Mouse (Mus musculus) spleen, adult 2 months (tissue): ENCODE results near the gene Rps6kl1. TPM values are rescaled to one million over a fixed set of nuclear protein-coding genes. Genes with fewer than 3 reads are reported as not detected.

Experiments
- DNase-seq, 2 experiments: peaks; one replicate each; pipeline versions ENCODE4 v3.0.0 to v3.0.0-alpha.2; 2012 to 2021; ENCODE audit warnings: low spot score in 2 of 2, low read depth in 1 of 2
- H3K27ac ChIP-seq: fragments of 200-500 bp; 2 replicates; pipeline ENCODE4 v1.5.1; 2012; ENCODE audit warnings: low read length, inconsistent platforms; ENCODE audit not compliant: insufficient read depth
- H3K27me3 ChIP-seq: fragments of 200-500 bp; 2 replicates; pipeline ENCODE4 v1.6.1; 2012; ENCODE audit warnings: mild to moderate bottlenecking, moderate library complexity, low read length, inconsistent platforms; ENCODE audit not compliant: control insufficient read depth, insufficient read depth
- H3K36me3 ChIP-seq: fragments of 200-500 bp; 2 replicates; pipeline ENCODE4 v1.6.1; 2012; ENCODE audit warnings: mild to moderate bottlenecking, low read length, inconsistent platforms; ENCODE audit not compliant: control insufficient read depth, insufficient read depth
- H3K4me1 ChIP-seq: fragments of 200-500 bp; 2 replicates; pipeline ENCODE4 v1.6.1; 2011; ENCODE audit warnings: inconsistent platforms; ENCODE audit not compliant: control insufficient read depth, insufficient read depth, insufficient read length
- H3K4me3 ChIP-seq: fragments of 200-500 bp; 2 replicates; pipeline ENCODE4 v1.5.1; 2011; ENCODE audit warnings: mild to moderate bottlenecking, inconsistent platforms; ENCODE audit not compliant: insufficient read depth, insufficient read length; ENCODE audit errors: extremely low read depth
- CTCF ChIP-seq: fragments of 200-500 bp; IDR thresholded peaks from 2 replicates; pipeline ENCODE4 v1.5.1; 2011; ENCODE audit warnings: mild to moderate bottlenecking, inconsistent platforms; ENCODE audit not compliant: insufficient read depth, insufficient read length, insufficient replicate concordance; ENCODE audit errors: extremely low read depth
- POLR2A ChIP-seq: fragments of 200-500 bp; IDR thresholded peaks from 2 replicates; pipeline ENCODE4 v1.6.1; 2011; ENCODE audit warnings: low read depth, low read length, inconsistent platforms
- WGBS: fragments of 180-500 bp; shearing (Covaris S2); methylation state at CpG from one replicate; pipeline ENCODE4 v1.1.7; 2018; 5-methylcytosine and 5-hydroxymethylcytosine counted together
- polyA plus RNA-seq: library from polyadenylated mRNA; depleted of rRNA; stranded (reverse); fragments of >200 nt; gene quantifications from 2 replicates; pipeline ENCODE4 v1.2.3, GENCODE M21; 2012

Gene Rps6kl1
- polyA plus RNA-seq, 1 experiment = 0.53 TPM

GRCm38 (mm10) chr12:85169117-85169858 lies 18.2 kb upstream of the Rps6kl1 start:
- Histone ChIP-seq H3K36me3 (no peaks in the 10 kb centered on the region), H3K27me3 (no peaks in the 10 kb centered on the region), H3K27ac (no peak overlapping the region), H3K4me1 (no peaks in the 10 kb centered on the region), H3K4me3 (peak overlapping the region; percentile 22; the same call in 1 of the 2 replicates)
- 22% methylated on average over 27 of the region's 27 CpGs for WGBS
- DNase-seq = peak; percentile 45 to 79
- TF ChIP-seq CTCF = peak; percentile 95
- no peak for TF ChIP-seq POLR2A

- no peaks in the 10 kb centered on the region for H3K4me1 ChIP-seq
- H3K27me3 ChIP-seq = no peaks in the 10 kb centered on the region
- WGBS = 92% methylated on average over 9 of the region's 9 CpGs
- DNase-seq = no peak
- no peak for TF ChIP-seq POLR2A
- TF ChIP-seq CTCF = no peak
- H3K4me3 ChIP-seq = no peak overlapping the region
- no peaks in the 10 kb centered on the region for H3K36me3 ChIP-seq
- no peak overlapping the region for H3K27ac ChIP-seq
Observed at GRCm38 (mm10) chr12:85166631-85167030, 15.6 kb upstream of the Rps6kl1 start.

GRCm38 (mm10) chr12:85164996-85165395 lies 13.9 kb upstream of the Rps6kl1 start:
- Histone ChIP-seq H3K4me3 (no peak overlapping the region), H3K27me3 (no peaks in the 10 kb centered on the region), H3K36me3 (no peaks in the 10 kb centered on the region), H3K27ac (no peak overlapping the region), H3K4me1 (no peaks in the 10 kb centered on the region)
- TF ChIP-seq POLR2A = no peak
- no peak for TF ChIP-seq CTCF
- DNase-seq = no peak
- WGBS = 53% methylated on average over 5 of the region's 5 CpGs

- TF ChIP-seq POLR2A (no peak), CTCF (no peak)
- H3K36me3 ChIP-seq = no peaks in the 10 kb centered on the region
- DNase-seq = no peak
- H3K4me3 ChIP-seq = no peak overlapping the region
- H3K4me1 ChIP-seq = no peaks in the 10 kb centered on the region
- no peaks in the 10 kb centered on the region for H3K27me3 ChIP-seq
- no peak overlapping the region for H3K27ac ChIP-seq
- 70% methylated on average over 5 of the region's 5 CpGs for WGBS
Observed at GRCm38 (mm10) chr12:85159592-85159991, 8.5 kb upstream of the Rps6kl1 start.

- no peaks in the 10 kb centered on the region for H3K36me3 ChIP-seq
- no peak overlapping the region for H3K27ac ChIP-seq
- H3K4me3 ChIP-seq = no peak overlapping the region
- 84% methylated on average over 8 of the region's 8 CpGs for WGBS
- no peak for DNase-seq
- H3K4me1 ChIP-seq = no peaks in the 10 kb centered on the region
- no peaks in the 10 kb centered on the region for H3K27me3 ChIP-seq
- no peak for TF ChIP-seq POLR2A
- no peak for TF ChIP-seq CTCF
Observed at GRCm38 (mm10) chr12:85158801-85159200, 7.7 kb upstream of the Rps6kl1 start.

- 92% methylated on average over 14 of the region's 14 CpGs for WGBS
- no peak for DNase-seq
- TF ChIP-seq POLR2A = no peak
- no peak for TF ChIP-seq CTCF
- no peaks in the 10 kb centered on the region for H3K36me3 ChIP-seq
- H3K4me1 ChIP-seq = no peaks in the 10 kb centered on the region
- no peak overlapping the region for H3K4me3 ChIP-seq
- H3K27ac ChIP-seq = no peak overlapping the region
- no peaks in the 10 kb centered on the region for H3K27me3 ChIP-seq
Observed at GRCm38 (mm10) chr12:85157797-85158460, 6.9 kb upstream of the Rps6kl1 start.

- no peak for TF ChIP-seq CTCF
- no peak for TF ChIP-seq POLR2A
- H3K4me1 ChIP-seq = no peaks in the 10 kb centered on the region
- no peak for DNase-seq
- no peak overlapping the region for H3K27ac ChIP-seq
- no peaks in the 10 kb centered on the region for H3K27me3 ChIP-seq
- no peaks in the 10 kb centered on the region for H3K36me3 ChIP-seq
- 44% methylated on average over 6 of the region's 6 CpGs for WGBS
- no peak overlapping the region for H3K4me3 ChIP-seq
Observed at GRCm38 (mm10) chr12:85156324-85156723, 5.3 kb upstream of the Rps6kl1 start.
